Mouse (Mus musculus): ENCODE measurements at regions not wholly inside any gene's neighbourhood (a gene's known extent, or its start where the extent isn't known, plus 50 kb on each side); places are given as distances from the start of the nearest gene placed in this dataset.
A peak's percentile ranks its signal among the peaks of the same experiment; 100 is the strongest.

- ATAC-seq (replicated peaks; ENCODE audit: low FRiP score, low read depth) (no peak), DNase-seq (ENCODE audit: low spot score) (peak; percentile 12)
- H3K27ac ChIP-seq: no peak overlapping the region
- 59% methylated on average over 1 of the region's 1 CpGs for WGBS
- no peaks in the 10 kb centered on the region for H3K9me3 ChIP-seq (replicated peaks; ENCODE audit: low read length)
- 0 out of 2 replicates have a peak, but pooled peaks cover 4% of the 10 kb centered on the region for H3K4me1 ChIP-seq (replicated peaks; ENCODE audit: insufficient read depth, low read length)
- no peaks in the 10 kb centered on the region for H3K36me3 ChIP-seq (ENCODE audit: insufficient read depth, low read length)
- TF ChIP-seq CTCF (IDR thresholded peaks at IDR 0.05; ENCODE audit: low read depth): peak; percentile 52; the same call in 1 of the 2 replicates
- no peaks in the 10 kb centered on the region for H3K27me3 ChIP-seq (ENCODE audit: insufficient read depth, low read length)
- H3K4me2 ChIP-seq (ENCODE audit: low read length): no peak overlapping the region
- H3K4me3 ChIP-seq (replicated peaks; ENCODE audit: low read depth, low read length): no peak overlapping the region
- no peak overlapping the region for H3K9ac ChIP-seq (ENCODE audit: low read depth, low read length)
These were observed 103.7 kb downstream of the Lyplal1 start for GRCm38 (mm10) chr1:186013413-186013812.

GRCm38 (mm10) chr1:186014166-186014565 lies 102.9 kb downstream of the Lyplal1 start:
- no peak overlapping the region for H3K4me2 ChIP-seq (ENCODE audit: low read length)
- no peaks in the 10 kb centered on the region for H3K9me3 ChIP-seq (replicated peaks; ENCODE audit: low read length)
- TF ChIP-seq CTCF (IDR thresholded peaks at IDR 0.05; ENCODE audit: low read depth): no peak
- DNase-seq (ENCODE audit: low spot score): peak; percentile 21
- WGBS: 35% methylated on average over 1 of the region's 1 CpGs
- H3K4me3 ChIP-seq (replicated peaks; ENCODE audit: low read depth, low read length): no peak overlapping the region
- no peak overlapping the region for H3K9ac ChIP-seq (ENCODE audit: low read depth, low read length)
- H3K4me1 ChIP-seq (replicated peaks; ENCODE audit: insufficient read depth, low read length): 0 out of 2 replicates have a peak, but pooled peaks cover 4% of the 10 kb centered on the region
- no peak for ATAC-seq (replicated peaks; ENCODE audit: low FRiP score, low read depth)
- H3K27ac ChIP-seq: no peak overlapping the region
- no peaks in the 10 kb centered on the region for H3K27me3 ChIP-seq (ENCODE audit: insufficient read depth, low read length)
- no peaks in the 10 kb centered on the region for H3K36me3 ChIP-seq (ENCODE audit: insufficient read depth, low read length)

- 0 out of 2 replicates have a peak, but pooled peaks cover 4% of the 10 kb centered on the region for H3K4me1 ChIP-seq (replicated peaks; ENCODE audit: insufficient read depth, low read length)
- no peak overlapping the region for H3K4me2 ChIP-seq (ENCODE audit: low read length)
- 47% methylated on average over 8 of the region's 8 CpGs for WGBS
- no peaks in the 10 kb centered on the region for H3K27me3 ChIP-seq (ENCODE audit: insufficient read depth, low read length)
- H3K36me3 ChIP-seq (ENCODE audit: insufficient read depth, low read length): no peaks in the 10 kb centered on the region
- no peak overlapping the region for H3K4me3 ChIP-seq (replicated peaks; ENCODE audit: low read depth, low read length)
- TF ChIP-seq CTCF (IDR thresholded peaks at IDR 0.05; ENCODE audit: low read depth): no peak
- no peak for DNase-seq (ENCODE audit: low spot score)
- no peak overlapping the region for H3K27ac ChIP-seq
- no peak for ATAC-seq (replicated peaks; ENCODE audit: low FRiP score, low read depth)
- H3K9me3 ChIP-seq (replicated peaks; ENCODE audit: low read length): no peaks in the 10 kb centered on the region
- H3K9ac ChIP-seq (ENCODE audit: low read depth, low read length): no peak overlapping the region
These were observed 101.1 kb downstream of the Lyplal1 start for GRCm38 (mm10) chr1:186015831-186016561.

GRCm38 (mm10) chr1:186017547-186017946 lies 99.6 kb downstream of the Lyplal1 start:
- TF ChIP-seq CTCF (IDR thresholded peaks at IDR 0.05; ENCODE audit: low read depth): no peak
- H3K9me3 ChIP-seq (replicated peaks; ENCODE audit: low read length): no peaks in the 10 kb centered on the region
- 0 out of 2 replicates have a peak, but pooled peaks cover 4% of the 10 kb centered on the region for H3K4me1 ChIP-seq (replicated peaks; ENCODE audit: insufficient read depth, low read length)
- ATAC-seq (replicated peaks; ENCODE audit: low FRiP score, low read depth) (no peak), DNase-seq (ENCODE audit: low spot score) (no peak)
- no peak overlapping the region for H3K4me2 ChIP-seq (ENCODE audit: low read length)
- H3K27me3 ChIP-seq (ENCODE audit: insufficient read depth, low read length): no peaks in the 10 kb centered on the region
- H3K4me3 ChIP-seq (replicated peaks; ENCODE audit: low read depth, low read length): no peak overlapping the region
- H3K27ac ChIP-seq: no peak overlapping the region
- WGBS: 73% methylated on average over 1 of the region's 1 CpGs
- H3K9ac ChIP-seq (ENCODE audit: low read depth, low read length): no peak overlapping the region
- H3K36me3 ChIP-seq (ENCODE audit: insufficient read depth, low read length): no peaks in the 10 kb centered on the region

- DNase-seq (ENCODE audit: low spot score) (no peak), ATAC-seq (replicated peaks; ENCODE audit: low FRiP score, low read depth) (no peak)
- Histone ChIP-seq H3K4me2 (ENCODE audit: low read length) (no peak overlapping the region), H3K9ac (ENCODE audit: low read depth, low read length) (no peak overlapping the region), H3K4me1 (replicated peaks; ENCODE audit: insufficient read depth, low read length) (0 out of 2 replicates have a peak, but pooled peaks cover 4% of the 10 kb centered on the region), H3K27ac (no peak overlapping the region), H3K27me3 (ENCODE audit: insufficient read depth, low read length) (no peaks in the 10 kb centered on the region), H3K4me3 (replicated peaks; ENCODE audit: low read depth, low read length) (no peak overlapping the region), H3K36me3 (ENCODE audit: insufficient read depth, low read length) (no peaks in the 10 kb centered on the region), H3K9me3 (replicated peaks; ENCODE audit: low read length) (no peaks in the 10 kb centered on the region)
- no peak for TF ChIP-seq CTCF (IDR thresholded peaks at IDR 0.05; ENCODE audit: low read depth)
- 72% methylated on average over 5 of the region's 5 CpGs for WGBS
These were observed 97.6 kb downstream of the Lyplal1 start for GRCm38 (mm10) chr1:186019511-186019910.

- Histone ChIP-seq H3K4me3 (replicated peaks; ENCODE audit: low read depth, low read length) (no peak overlapping the region), H3K4me1 (replicated peaks; ENCODE audit: insufficient read depth, low read length) (no peaks in the 10 kb centered on the region), H3K27ac (no peak overlapping the region), H3K4me2 (ENCODE audit: low read length) (no peak overlapping the region), H3K9ac (ENCODE audit: low read depth, low read length) (no peak overlapping the region), H3K36me3 (ENCODE audit: insufficient read depth, low read length) (no peaks in the 10 kb centered on the region), H3K27me3 (ENCODE audit: insufficient read depth, low read length) (no peaks in the 10 kb centered on the region), H3K9me3 (replicated peaks; ENCODE audit: low read length) (no peaks in the 10 kb centered on the region)
- WGBS: 57% methylated on average over 10 of the region's 10 CpGs
- DNase-seq (ENCODE audit: low spot score) (no peak), ATAC-seq (replicated peaks; ENCODE audit: low FRiP score, low read depth) (no peak)
- TF ChIP-seq CTCF (IDR thresholded peaks at IDR 0.05; ENCODE audit: low read depth): no peak
These were observed 85.2 kb downstream of the Lyplal1 start for GRCm38 (mm10) chr1:186031951-186032350.

Measured in kidney, postnatal 0 days (tissue).